Mouse (Mus musculus) MEL (cell line): ENCODE measurements around the gene Fyco1. TPM values are rescaled to one million over a fixed set of nuclear protein-coding genes. Genes with fewer than 3 reads are reported as not detected.

Experiments used
- DNase-seq: peaks from one replicate; pipeline ENCODE4 v3.0.0; 2011; ENCODE audit warnings: low read depth, low spot score
- H3K27ac ChIP-seq: 2 replicates; pipeline ENCODE4 v1.5.1; 2012; ENCODE audit warnings: low read depth, mild to moderate bottlenecking, control low read depth, low read length, moderate library complexity; ENCODE audit not compliant: control insufficient read depth
- H3K27me3 ChIP-seq, 2 experiments: fragments of 150-350 bp in 1 of 2; sonication (generic) in 1 of 2; 2 replicates each; pipeline ENCODE4 v1.6.1; 2012; ENCODE audit warnings: low read length in 2 of 2, mild to moderate bottlenecking in 2 of 2, improper control_type of control experiment in 1 of 2, moderate library complexity in 1 of 2; ENCODE audit not compliant: insufficient read depth in 2 of 2, control insufficient read depth in 1 of 2
- H3K36me3 ChIP-seq, 2 experiments: 2 replicates each; pipeline ENCODE4 v1.6.1; 2012 to 2014; ENCODE audit warnings: low read length in 2 of 2, improper control_type of control experiment in 1 of 2, inconsistent platforms in 1 of 2, mild to moderate bottlenecking in 1 of 2; ENCODE audit not compliant: insufficient read depth in 2 of 2, control insufficient read depth in 1 of 2
- H3K4me1 ChIP-seq, 2 experiments: fragments of 150-350 bp in 1 of 2; sonication (generic) in 1 of 2; 2 replicates each; pipeline ENCODE4 v1.6.1; 2012; ENCODE audit warnings: low read length in 2 of 2, improper control_type of control experiment in 1 of 2, mild to moderate bottlenecking in 1 of 2; ENCODE audit not compliant: insufficient read depth in 2 of 2, control insufficient read depth in 1 of 2
- H3K4me3 ChIP-seq, 2 experiments: fragments of 150-350 bp in 1 of 2; sonication (generic) in 1 of 2; 2 replicates each; pipeline ENCODE4 v1.5.1; 2012; ENCODE audit warnings: low read depth in 2 of 2, low read length in 2 of 2, mild to moderate bottlenecking in 2 of 2, moderate library complexity in 2 of 2, control low read depth in 1 of 2, improper control_type of control experiment in 1 of 2; ENCODE audit not compliant: control insufficient read depth in 1 of 2, insufficient read depth in 1 of 2
- H3K79me2 ChIP-seq: 2 replicates; pipeline ENCODE4 v1.6.1; 2012; ENCODE audit warnings: mild to moderate bottlenecking, low read length, moderate library complexity; ENCODE audit not compliant: control insufficient read depth, poor library complexity, insufficient read depth
- H3K9ac ChIP-seq: 2 replicates; pipeline ENCODE4 v1.6.1; 2012; ENCODE audit warnings: low read depth, mild to moderate bottlenecking, control low read depth, low read length, moderate library complexity; ENCODE audit not compliant: control insufficient read depth, poor library complexity, severe bottlenecking
- H3K9me3 ChIP-seq: fragments of 150-350 bp; sonication (generic); replicated peaks from 2 replicates; pipeline ENCODE4 v1.6.1; 2012; ENCODE audit warnings: mild to moderate bottlenecking, low read length, improper control_type of control experiment, moderate library complexity; ENCODE audit not compliant: insufficient read depth
- BHLHE40 ChIP-seq: IDR thresholded peaks from 2 replicates; pipeline ENCODE4 v1.6.1; 2012; ENCODE audit warnings: low read depth, mild to moderate bottlenecking, inconsistent platforms, low read length, improper control_type of control experiment, borderline replicate concordance
- CHD2 ChIP-seq: IDR thresholded peaks from 2 replicates; pipeline ENCODE4 v1.6.1; 2011; ENCODE audit warnings: low read length, improper control_type of control experiment
- ETS1 ChIP-seq: IDR thresholded peaks from 2 replicates; pipeline ENCODE4 v1.6.1; 2012; ENCODE audit warnings: low read depth, mild to moderate bottlenecking, inconsistent platforms, low read length, improper control_type of control experiment, moderate library complexity
- HCFC1 ChIP-seq: IDR thresholded peaks from 2 replicates; pipeline ENCODE4 v1.6.1; 2012; ENCODE audit warnings: low read depth, mild to moderate bottlenecking, inconsistent platforms, low read length, improper control_type of control experiment, moderate library complexity
- MEF2A ChIP-seq: IDR thresholded peaks from 2 replicates; pipeline ENCODE4 v1.6.1; 2014; ENCODE audit warnings: low read depth, mild to moderate bottlenecking, inconsistent platforms, low read length, improper control_type of control experiment; ENCODE audit not compliant: poor library complexity, insufficient replicate concordance, severe bottlenecking; ENCODE audit errors: extremely low read depth
- MXI1 ChIP-seq: IDR thresholded peaks from 2 replicates; pipeline ENCODE4 v1.6.1; 2011; ENCODE audit warnings: mild to moderate bottlenecking, low read depth, low read length, improper control_type of control experiment
- MYB ChIP-seq: IDR thresholded peaks from 2 replicates; pipeline ENCODE4 v1.6.1; 2011; ENCODE audit warnings: mild to moderate bottlenecking, low read depth, low read length, improper control_type of control experiment
- NELFE ChIP-seq: IDR thresholded peaks from 2 replicates; pipeline ENCODE4 v1.6.1; 2011; ENCODE audit warnings: low read depth, low read length, improper control_type of control experiment
- RAD21 ChIP-seq: IDR thresholded peaks from 2 replicates; pipeline ENCODE4 v1.6.1; 2011; ENCODE audit warnings: mild to moderate bottlenecking, low read depth, low read length, improper control_type of control experiment
- RCOR1 ChIP-seq: IDR thresholded peaks from 2 replicates; pipeline ENCODE4 v1.6.1; 2012; ENCODE audit warnings: low read depth, mild to moderate bottlenecking, inconsistent platforms, low read length, improper control_type of control experiment
- SIN3A ChIP-seq: IDR thresholded peaks from 2 replicates; pipeline ENCODE4 v1.6.1; 2012; ENCODE audit warnings: low read length, improper control_type of control experiment, inconsistent platforms
- SMC3 ChIP-seq: IDR thresholded peaks from 2 replicates; pipeline ENCODE4 v1.6.1; 2011; ENCODE audit warnings: low read depth, low read length, improper control_type of control experiment
- TAL1 ChIP-seq: IDR thresholded peaks from 2 replicates; pipeline ENCODE4 v1.6.1; 2012; ENCODE audit warnings: mild to moderate bottlenecking, inconsistent platforms, low read length, moderate library complexity, mixed read lengths
- TBP ChIP-seq: IDR thresholded peaks from 2 replicates; pipeline ENCODE4 v1.8.0; 2011; ENCODE audit warnings: low read depth, low read length, improper control_type of control experiment
- TCF12 ChIP-seq: IDR thresholded peaks from 2 replicates; pipeline ENCODE4 v1.6.1; 2014; ENCODE audit warnings: low read depth, mild to moderate bottlenecking, inconsistent platforms, low read length, improper control_type of control experiment, moderate library complexity
- ZC3H11A ChIP-seq: IDR thresholded peaks from 2 replicates; pipeline ENCODE4 v1.6.1; 2012; ENCODE audit warnings: low read depth, mild to moderate bottlenecking, inconsistent platforms, low read length, improper control_type of control experiment
- ZMIZ1 ChIP-seq: IDR thresholded peaks from 2 replicates; pipeline ENCODE4 v1.6.1; 2012; ENCODE audit warnings: low read depth, mild to moderate bottlenecking, inconsistent platforms, low read length, improper control_type of control experiment, moderate library complexity
- polyA plus RNA-seq, 2 experiments: library from polyadenylated mRNA; stranded (reverse) in 1 of 2; unstranded in 1 of 2; fragments of >175 nt in 1 of 2; fragments of >200 nt in 1 of 2; gene quantifications; 2 replicates each; pipeline versions ENCODE4 v1.2.1 to v1.2.4; 2012; ENCODE audit warnings: low replicate concordance in 2 of 2, low read depth in 1 of 2; ENCODE audit not compliant: insufficient read length in 2 of 2, insufficient read depth in 1 of 2, missing spikeins in 1 of 2
- total RNA-seq: library from RNA; depleted of rRNA; stranded (reverse); fragments of 300-350 nt; gene quantifications from 2 replicates; pipeline ENCODE4 v1.2.3, GENCODE M21; 2012

Gene Fyco1
- total and polyA plus RNA-seq, 3 experiments: 1.2 to 2.7 TPM; not detected in 1

- DNase-seq: peak; percentile 7
- H3K79me2 ChIP-seq: no peaks in the 10 kb centered on the region
- TF ChIP-seq TAL1 (no peak), MYB (no peak), BHLHE40 (no peak), SIN3A (no peak), NELFE (no peak), ETS1 (no peak), TCF12 (no peak), TBP (no peak), HCFC1 (no peak), CHD2 (no peak), RAD21 (no peak), RCOR1 (no peak), ZMIZ1 (no peak), ZC3H11A (no peak), SMC3 (no peak), MXI1 (no peak), MEF2A (no peak)
- H3K9ac ChIP-seq: no peak overlapping the region
- no peaks in the 10 kb centered on the region for H3K9me3 ChIP-seq
- no peak overlapping the region for H3K4me3 ChIP-seq
- H3K36me3 ChIP-seq: peaks cover 0 to 23% of the 10 kb centered on the region in 2 experiments; a peak in 2 of 4 replicates
- H3K4me1 ChIP-seq: peaks cover 6 to 7% of the 10 kb centered on the region in 2 experiments
- H3K27ac ChIP-seq: no peak overlapping the region
- H3K27me3 ChIP-seq: no peaks in the 10 kb centered on the region
Measured at GRCm38 (mm10) chr9:123845120-123845519, 6.6 kb downstream of the Fyco1 start.

DNA sequence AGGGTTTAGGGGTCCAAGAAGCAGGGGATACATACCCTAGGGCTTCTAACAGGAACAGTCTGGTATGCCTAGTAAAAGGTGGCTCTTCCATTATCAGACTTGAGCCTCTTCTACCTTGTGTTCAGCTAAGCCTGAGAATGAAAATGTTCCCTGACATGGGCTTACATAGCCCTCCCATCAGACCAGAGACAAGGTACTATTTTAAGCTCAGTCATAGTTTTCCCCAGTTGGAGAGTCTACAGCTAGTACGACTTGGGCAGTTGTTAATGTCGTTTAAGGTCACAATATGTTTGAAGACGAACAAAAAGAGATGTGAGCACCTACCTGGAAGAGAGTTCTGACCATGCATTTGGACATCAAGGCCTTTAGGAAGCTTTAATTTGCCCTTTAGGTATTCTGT, 7.2 kb downstream of the Fyco1 start:
- Histone ChIP-seq H3K27me3 (no peaks in the 10 kb centered on the region), H3K79me2 (no peaks in the 10 kb centered on the region), H3K4me3 (no peak overlapping the region), H3K4me1 (peaks cover 4 to 6% of the 10 kb centered on the region in 2 experiments), H3K9me3 (no peaks in the 10 kb centered on the region), H3K27ac (no peak overlapping the region), H3K9ac (no peak overlapping the region)
- DNase-seq: no peak
- no peak for TF ChIP-seq ZC3H11A
- TF ChIP-seq, all 39 proteins: peak for 0
- peaks cover 0 to 18% of the 10 kb centered on the region in 2 experiments; a peak in 2 of 4 replicates for H3K36me3 ChIP-seq
